Mouse (Mus musculus) CD4-positive, CD25-positive, alpha-beta regulatory T cell, adult 4 months (primary cell): Measurements from ENCODE around the gene Mpig6b. TPM values are rescaled to one million over a fixed set of nuclear protein-coding genes. Genes with fewer than 3 reads are reported as not detected.

Source experiments
- ATAC-seq: one replicate; pipeline ENCODE4 v1.8.0; 2017
- polyA plus RNA-seq, 2 experiments: library from polyadenylated mRNA; unstranded; fragments of 100-300 nt; shearing (Covaris generic); gene quantifications; one replicate each; pipeline ENCODE4 v1.2.1; 2017

Mpig6b gene
- polyA plus RNA-seq, 2 experiments from 2014 or later = not detected

- ATAC-seq = no peak
Measured at GRCm38 (mm10) chr17:35016376-35016775, 49.6 kb downstream of the Mpig6b start, which contains the start of gene Vwa7. Vwa7 (plus strand) TSS chr17:35016579.

DNA sequence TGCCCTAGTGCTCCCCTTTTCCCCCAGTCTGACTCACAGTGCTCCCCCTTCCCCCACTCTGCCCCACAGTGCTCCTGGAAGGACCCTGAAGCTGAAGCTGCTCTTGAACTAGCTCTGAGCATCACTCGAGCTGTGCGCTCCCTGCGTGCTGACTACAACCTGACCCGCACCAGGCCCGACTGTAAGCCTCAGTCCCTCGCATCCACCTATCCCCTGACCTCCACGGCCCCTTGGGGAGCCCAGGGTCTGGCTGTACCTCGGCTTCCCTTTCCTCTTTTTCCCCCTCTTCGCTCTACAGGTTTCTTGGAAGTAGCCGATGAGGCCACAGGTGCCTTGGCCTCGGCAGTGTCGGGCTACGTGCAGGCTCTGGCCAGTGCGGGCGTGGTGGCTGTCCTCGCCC is 50.7 kb downstream of the Mpig6b start:
- no peak for ATAC-seq

DNA sequence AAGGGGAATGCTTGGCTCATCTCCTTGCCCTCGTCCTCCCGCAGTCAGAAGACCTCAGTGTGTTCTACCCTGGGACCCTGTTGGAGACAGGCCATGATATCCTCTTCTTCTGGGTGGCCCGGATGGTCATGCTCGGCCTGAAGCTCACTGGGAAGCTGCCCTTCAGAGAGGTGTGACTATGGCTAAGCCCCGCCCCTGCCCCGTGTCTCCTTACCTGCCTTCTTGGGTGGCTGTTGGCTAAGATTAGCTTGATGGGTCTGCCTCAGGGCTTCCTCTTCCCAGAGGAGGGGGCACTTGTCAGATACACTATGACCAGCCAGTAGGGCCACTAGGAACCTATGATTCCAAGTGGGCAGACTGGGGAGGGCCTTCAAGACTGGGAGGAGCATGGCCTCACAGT is 52.8 kb downstream of the Mpig6b start:
- no peak for ATAC-seq

Other genes with a start within 250 kb of the Mpig6b start
- 10 to 100 TPM; 24.4 to 46.0 TPM for gene Stk19, start 229.2 kb downstream of the Mpig6b start, polyA plus RNA-seq
- gene Dxo, start 229.2 kb downstream of the Mpig6b start, polyA plus RNA-seq = 10 to 100 TPM; 28.8 to 33.4 TPM
- gene Skiv2l, start 216.0 kb downstream of the Mpig6b start, polyA plus RNA-seq = 10 to 100 TPM; 26.8 to 44.1 TPM
- gene Nelfe, start 215.8 kb downstream of the Mpig6b start, polyA plus RNA-seq = 10 to 100 TPM; 33.2 to 44.8 TPM
- under 1 TPM; 0.27 to 0.61 TPM for gene Cfb, start 203.7 kb downstream of the Mpig6b start, polyA plus RNA-seq
- not detected for gene Zbtb12, start 186.7 kb downstream of the Mpig6b start, polyA plus RNA-seq
- gene Gm20547, start 184.1 kb downstream of the Mpig6b start, polyA plus RNA-seq = not detected
- gene C2, start 167.9 kb downstream of the Mpig6b start, polyA plus RNA-seq = 1 to 10 TPM; 1.1 to 2.5 TPM
- gene Ehmt2, start 167.7 kb downstream of the Mpig6b start, polyA plus RNA-seq = 10 to 100 TPM; 21.8 to 30.5 TPM
- gene Slc44a4, start 151.7 kb downstream of the Mpig6b start, polyA plus RNA-seq = not detected
- 10 to 100 TPM; 32.5 to 40.6 TPM for gene Neu1, start 134.9 kb downstream of the Mpig6b start, polyA plus RNA-seq
- gene Hspa1b, start 106.9 kb downstream of the Mpig6b start, polyA plus RNA-seq = 1 to 10 TPM in 1 of 2 experiments, under 1 TPM in 1; 0.84 to 3.7 TPM
- 1 to 10 TPM in 1 of 2 experiments, not detected in 1; 3.1 TPM for gene Gm20481, start 96.3 kb downstream of the Mpig6b start, polyA plus RNA-seq
- 1 to 10 TPM in 1 of 2 experiments, not detected in 1; 1.1 TPM for gene Hspa1a, start 94.0 kb downstream of the Mpig6b start, polyA plus RNA-seq
- gene Hspa1l, start 93.5 kb downstream of the Mpig6b start, polyA plus RNA-seq = 1 to 10 TPM in 1 of 2 experiments, under 1 TPM in 1; 0.17 to 1.3 TPM
- gene Lsm2, start 84.3 kb downstream of the Mpig6b start, polyA plus RNA-seq = 10 to 100 TPM; 51.4 to 54.8 TPM
- 10 to 100 TPM; 28.4 to 31.6 TPM for gene Vars, start 65.2 kb downstream of the Mpig6b start, polyA plus RNA-seq
- gene Vwa7, start 49.6 kb downstream of the Mpig6b start, polyA plus RNA-seq = under 1 TPM; 0.12 to 0.14 TPM
- 1 to 10 TPM; 2.7 to 2.8 TPM for gene Sapcd1, start 38.2 kb downstream of the Mpig6b start, polyA plus RNA-seq
- 1 to 10 TPM; 1.8 to 2.5 TPM for gene Msh5, start 19.4 kb downstream of the Mpig6b start, polyA plus RNA-seq
- gene Clic1, start 16.2 kb downstream of the Mpig6b start, polyA plus RNA-seq = 100 to 1,000 TPM; 490 to 619 TPM
- 1 to 10 TPM; 1.1 to 6.3 TPM for gene Ddah2, start 7.1 kb downstream of the Mpig6b start, polyA plus RNA-seq
- gene Ly6g6c, start 796 bp downstream of the Mpig6b start, polyA plus RNA-seq = not detected
- gene Ly6g6e, start 10.7 kb upstream of the Mpig6b start, polyA plus RNA-seq = not detected
- gene Ly6g6d, start 11.9 kb upstream of the Mpig6b start, polyA plus RNA-seq = not detected
- not detected for gene Ly6g6f, start 19.4 kb upstream of the Mpig6b start, polyA plus RNA-seq
- gene Abhd16a, start 23.1 kb upstream of the Mpig6b start, polyA plus RNA-seq = 10 to 100 TPM; 23.5 to 27.2 TPM
- gene Ly6g5c, start 42.1 kb upstream of the Mpig6b start, polyA plus RNA-seq = not detected
- 1 to 10 TPM; 2.5 to 2.8 TPM for gene Ly6g5b, start 49.2 kb upstream of the Mpig6b start, polyA plus RNA-seq
- gene Gpank1, start 55.3 kb upstream of the Mpig6b start, polyA plus RNA-seq = 10 to 100 TPM; 80.4 to 86.0 TPM
- 100 to 1,000 TPM; 243 to 284 TPM for gene Csnk2b, start 55.9 kb upstream of the Mpig6b start, polyA plus RNA-seq
- 10 to 100 TPM; 24.2 to 33.4 TPM for gene D17H6S53E, start 60.2 kb upstream of the Mpig6b start, polyA plus RNA-seq
- under 1 TPM in 1 of 2 experiments, not detected in 1; 0.32 TPM for gene Apom, start 65.9 kb upstream of the Mpig6b start, polyA plus RNA-seq
- gene Bag6, start 69.0 kb upstream of the Mpig6b start, polyA plus RNA-seq = 10 to 100 TPM; 16.9 to 31.5 TPM
- gene Prrc2a, start 98.7 kb upstream of the Mpig6b start, polyA plus RNA-seq = 10 to 100 TPM; 43.0 to 75.1 TPM
- gene Aif1, start 109.9 kb upstream of the Mpig6b start, polyA plus RNA-seq = 1 to 10 TPM; 1.8 to 3.7 TPM
- 10 to 100 TPM in 1 of 2 experiments, 1 to 10 TPM in 1; 7.3 to 10.0 TPM for gene Lst1, start 122.3 kb upstream of the Mpig6b start, polyA plus RNA-seq
- 100 to 1,000 TPM; 154 to 344 TPM for gene Ltb, start 128.3 kb upstream of the Mpig6b start, polyA plus RNA-seq
- gene Tnf, start 135.8 kb upstream of the Mpig6b start, polyA plus RNA-seq = 10 to 100 TPM; 15.3 to 23.5 TPM
- gene Lta, start 139.2 kb upstream of the Mpig6b start, polyA plus RNA-seq = 10 to 100 TPM; 82.7 to 99.0 TPM
- 1 to 10 TPM in 1 of 2 experiments, under 1 TPM in 1; 0.79 to 1.4 TPM for gene Gm16181, start 154.7 kb upstream of the Mpig6b start, polyA plus RNA-seq
- 1 to 10 TPM; 6.3 to 8.2 TPM for gene Atp6v1g2, start 167.5 kb upstream of the Mpig6b start, polyA plus RNA-seq
- 1 to 10 TPM; 2.0 to 2.2 TPM for gene Nfkbil1, start 169.6 kb upstream of the Mpig6b start, polyA plus RNA-seq
- 100 to 1,000 TPM; 255 to 357 TPM for gene Ddx39b, start 175.6 kb upstream of the Mpig6b start, polyA plus RNA-seq
- 1,000 to 10,000 TPM; 4,417 to 6,162 TPM for gene H2-D1, start 196.5 kb upstream of the Mpig6b start, polyA plus RNA-seq